Mouse (Mus musculus) kidney, postnatal 0 days (tissue): ENCODE measurements around the gene Igf2bp1. TPM values are rescaled to one million over a fixed set of nuclear protein-coding genes. Genes with fewer than 3 reads are reported as not detected.

ENCODE experiments used
- ATAC-seq: fragments of 200-750 bp; cut with Nextera tagmentation; replicated peaks from 2 replicates; pipeline ENCODE4 v1.8.0; 2017; ENCODE audit warnings: low read depth, moderate number of reproducible peaks, moderate TSS enrichment, moderate library complexity; ENCODE audit not compliant: low FRiP score
- DNase-seq: peaks from one replicate; pipeline ENCODE4 v3.0.0-alpha.2; 2016; ENCODE audit warnings: low spot score
- H3K27ac ChIP-seq: fragments of 300-500 bp; sonication (generic); 2 replicates; pipeline ENCODE4 v1.5.1; 2014; ENCODE audit warnings: mild to moderate bottlenecking
- H3K27me3 ChIP-seq: fragments of 300-500 bp; sonication (generic); 2 replicates; pipeline ENCODE4 v1.6.1; 2014; ENCODE audit warnings: low read length, mixed read lengths; ENCODE audit not compliant: insufficient read depth
- H3K36me3 ChIP-seq: fragments of 300-500 bp; sonication (generic); 2 replicates; pipeline ENCODE4 v1.6.1; 2014; ENCODE audit warnings: low read length, mixed read lengths; ENCODE audit not compliant: insufficient read depth
- H3K4me1 ChIP-seq: fragments of 300-500 bp; sonication (generic); replicated peaks from 2 replicates; pipeline ENCODE4 v1.6.1; 2014; ENCODE audit warnings: antibody characterized with exemption, low read length, mixed read lengths; ENCODE audit not compliant: insufficient read depth
- H3K4me2 ChIP-seq: fragments of 300-500 bp; sonication (generic); 2 replicates; pipeline ENCODE4 v1.6.1; 2014; ENCODE audit warnings: mild to moderate bottlenecking, low read length, moderate library complexity, mixed read lengths
- H3K4me3 ChIP-seq: fragments of 300-500 bp; sonication (generic); replicated peaks from 2 replicates; pipeline ENCODE4 v1.5.1; 2014; ENCODE audit warnings: low read depth, low read length
- H3K9ac ChIP-seq: fragments of 300-500 bp; sonication (generic); 2 replicates; pipeline ENCODE4 v1.6.1; 2014; ENCODE audit warnings: low read depth, low read length
- H3K9me3 ChIP-seq: fragments of 300-500 bp; sonication (generic); replicated peaks from 2 replicates; pipeline ENCODE4 v1.6.1; 2016; ENCODE audit warnings: low read length, inconsistent platforms, mixed read lengths
- CTCF ChIP-seq: IDR thresholded peaks from 2 replicates; pipeline ENCODE4 v1.5.1; 2016; ENCODE audit warnings: antibody characterized with exemption, low read depth, mild to moderate bottlenecking, moderate library complexity
- WGBS: fragments of 180-500 bp; shearing (Covaris S2); extraction: QIAGEN DNeasy Blood & Tissue Kit; methylation state at CpG from one replicate; pipeline ENCODE4 v1.1.7; 2014; 5-methylcytosine and 5-hydroxymethylcytosine counted together
- polyA plus RNA-seq: library from polyadenylated mRNA; unstranded; fragments of >200 nt; fragmentation: Nextera tagmentation; extraction: Ambion mirVana; gene quantifications from 2 replicates; pipeline ENCODE4 v1.2.1, GENCODE M21; 2015

Gene Igf2bp1
- polyA plus RNA-seq, 1 experiment from 2014 or later = 14.9 TPM

GRCm38 (mm10) chr11:96011982-96012381, 6.2 kb upstream of the Igf2bp1 start:
- no peaks in the 10 kb centered on the region for H3K36me3 ChIP-seq
- H3K4me1 ChIP-seq = peaks cover 5% of the 10 kb centered on the region
- ATAC-seq = no peak
- H3K9me3 ChIP-seq = no peaks in the 10 kb centered on the region
- H3K9ac ChIP-seq = no peak overlapping the region
- no peak for TF ChIP-seq CTCF
- WGBS = 22% methylated on average over 2 of the region's 8 CpGs
- no peak overlapping the region for H3K27ac ChIP-seq
- no peak overlapping the region for H3K4me2 ChIP-seq
- H3K27me3 ChIP-seq = peaks cover 35% of the 10 kb centered on the region
- H3K4me3 ChIP-seq = no peak overlapping the region
- DNase-seq = no peak

- DNase-seq (peak; percentile 28), ATAC-seq (no peak)
- Histone ChIP-seq H3K4me3 (no peak overlapping the region), H3K4me1 (peaks cover 16% of the 10 kb centered on the region), H3K4me2 (no peak overlapping the region), H3K9me3 (no peaks in the 10 kb centered on the region), H3K27ac (no peak overlapping the region), H3K36me3 (no peaks in the 10 kb centered on the region), H3K9ac (no peak overlapping the region), H3K27me3 (peaks cover 41% of the 10 kb centered on the region)
- 7% methylated on average over 1 of the region's 1 CpGs for WGBS
- no peak for TF ChIP-seq CTCF
Observed at GRCm38 (mm10) chr11:96008827-96009226, 3.1 kb upstream of the Igf2bp1 start.

- H3K9me3 ChIP-seq = no peaks in the 10 kb centered on the region
- H3K27me3 ChIP-seq = peaks cover 34% of the 10 kb centered on the region
- H3K4me1 ChIP-seq = peaks cover 22% of the 10 kb centered on the region
- under 1% methylated on average over 33 of the region's 33 CpGs for WGBS
- no peaks in the 10 kb centered on the region for H3K36me3 ChIP-seq
- peak overlapping the region; percentile 49 for H3K9ac ChIP-seq
- 0 out of 2 replicates have a peak, but pooled peaks have one; percentile 14 for ATAC-seq
- no peak for TF ChIP-seq CTCF
- H3K4me3 ChIP-seq = peak overlapping the region; percentile 88
- peak overlapping the region; percentile 94 for H3K4me2 ChIP-seq
- no peak overlapping the region for H3K27ac ChIP-seq
- peak; percentile 46 for DNase-seq
Observed at GRCm38 (mm10) chr11:96007516-96008235, 1.9 kb upstream of the Igf2bp1 start.

- Histone ChIP-seq H3K27me3 (peaks cover 29% of the 10 kb centered on the region), H3K27ac (no peak overlapping the region), H3K9me3 (no peaks in the 10 kb centered on the region), H3K4me2 (peak overlapping the region; percentile 94), H3K36me3 (no peaks in the 10 kb centered on the region), H3K9ac (peak overlapping the region; percentile 49), H3K4me1 (peaks cover 23% of the 10 kb centered on the region), H3K4me3 (peak overlapping the region; percentile 88)
- DNase-seq (peak; percentile 39), ATAC-seq (peak; percentile 44; the same call in 1 of the 2 replicates)
- TF ChIP-seq CTCF = no peak
- under 1% methylated on average over 58 of the region's 67 CpGs for WGBS
Observed at GRCm38 (mm10) chr11:96006852-96007515, 1.2 kb upstream of the Igf2bp1 start.

- Histone ChIP-seq H3K36me3 (no peaks in the 10 kb centered on the region), H3K27me3 (peaks cover 25% of the 10 kb centered on the region), H3K27ac (no peak overlapping the region), H3K4me2 (peak overlapping the region; percentile 94), H3K9ac (peak overlapping the region; percentile 87; the same call in 1 of the 2 replicates), H3K4me3 (peak overlapping the region; percentile 88), H3K4me1 (peaks cover 29% of the 10 kb centered on the region), H3K9me3 (no peaks in the 10 kb centered on the region)
- ATAC-seq (peak; percentile 16; the same call in 1 of the 2 replicates), DNase-seq (peak; percentile 49)
- WGBS = under 1% methylated on average over 33 of the region's 33 CpGs
- no peak for TF ChIP-seq CTCF
Observed at GRCm38 (mm10) chr11:96006367-96006851, 669 bp upstream of the Igf2bp1 start.

- Histone ChIP-seq H3K4me3 (peak overlapping the region; percentile 88), H3K27ac (peak overlapping the region; percentile 89), H3K4me2 (peak overlapping the region; percentile 94), H3K36me3 (no peaks in the 10 kb centered on the region), H3K9me3 (no peaks in the 10 kb centered on the region), H3K9ac (peak overlapping the region; percentile 87), H3K27me3 (peaks cover 16% of the 10 kb centered on the region; the same call in 1 of the 2 replicates), H3K4me1 (peaks cover 29% of the 10 kb centered on the region)
- WGBS = under 1% methylated on average over 51 of the region's 57 CpGs
- TF ChIP-seq CTCF = no peak
- ATAC-seq = peak; percentile 45
- DNase-seq = peak; percentile 42
Observed at GRCm38 (mm10) chr11:96004793-96005402, 842 bp downstream of the Igf2bp1 start.
